Mouse (Mus musculus) hindbrain, embryonic 11.5 days (tissue): ENCODE results near the gene Shb. TPM values are rescaled to one million over a fixed set of nuclear protein-coding genes. Genes with fewer than 3 reads are reported as not detected.
A peak's percentile ranks its signal among the peaks of the same experiment; 100 is the strongest.

ENCODE experiments used
- ATAC-seq: fragments of 200-750 bp; cut with Nextera tagmentation; 2 replicates; pipeline ENCODE4 v1.8.0; 2017; ENCODE audit warnings: mild to moderate bottlenecking, moderate TSS enrichment, moderate library complexity; ENCODE audit not compliant: low FRiP score
- DNase-seq: peaks from one replicate; pipeline ENCODE4 v3.0.0-alpha.2; 2015; ENCODE audit warnings: low spot score
- H3K27ac ChIP-seq: fragments of 300-500 bp; sonication (generic); 2 replicates; pipeline ENCODE4 v1.5.1; 2014; ENCODE audit warnings: mild to moderate bottlenecking, low read depth, low read length
- H3K27me3 ChIP-seq: fragments of 300-500 bp; sonication (generic); 2 replicates; pipeline ENCODE4 v1.6.1; 2014; ENCODE audit warnings: mild to moderate bottlenecking, low read length, moderate library complexity, mixed read lengths; ENCODE audit not compliant: control insufficient read depth, insufficient read depth
- H3K36me3 ChIP-seq: fragments of 300-500 bp; sonication (generic); 2 replicates; pipeline ENCODE4 v1.6.1; 2014; ENCODE audit warnings: mild to moderate bottlenecking, low read length, moderate library complexity, mixed read lengths; ENCODE audit not compliant: control insufficient read depth, insufficient read depth
- H3K4me1 ChIP-seq: fragments of 300-500 bp; sonication (generic); replicated peaks from 2 replicates; pipeline ENCODE4 v1.6.1; 2014; ENCODE audit warnings: low read length, mixed read lengths; ENCODE audit not compliant: control insufficient read depth, insufficient read depth
- H3K4me2 ChIP-seq: fragments of 300-500 bp; sonication (generic); replicated peaks from 2 replicates; pipeline ENCODE4 v1.6.1; 2014; ENCODE audit warnings: mild to moderate bottlenecking, low read depth, low read length
- H3K4me3 ChIP-seq: fragments of 300-500 bp; sonication (generic); 2 replicates; pipeline ENCODE4 v1.5.1; 2014; ENCODE audit warnings: low read depth, low read length
- H3K9ac ChIP-seq: fragments of 300-500 bp; sonication (generic); 2 replicates; pipeline ENCODE4 v1.6.1; 2014; ENCODE audit warnings: low read depth, low read length
- H3K9me3 ChIP-seq: fragments of 300-500 bp; sonication (generic); 2 replicates; pipeline ENCODE4 v1.6.1; 2016; ENCODE audit warnings: low read length; ENCODE audit not compliant: control insufficient read depth
- WGBS: fragments of 180-500 bp; shearing (Covaris S2); extraction: QIAGEN DNeasy Blood & Tissue Kit; methylation state at CpG from one replicate; pipeline ENCODE4 v1.1.7; 2014; 5-methylcytosine and 5-hydroxymethylcytosine counted together
- polyA plus RNA-seq: library from polyadenylated mRNA; unstranded; fragments of >200 nt; fragmentation: Nextera tagmentation; extraction: Ambion mirVana; gene quantifications from 2 replicates; pipeline ENCODE4 v1.2.1, GENCODE M21; 2014

The Shb gene
- polyA plus RNA-seq, 1 experiment from 2014 or later, result 4.2 TPM

GRCm38 (mm10) chr4:45549514-45549913 is 17.2 kb upstream of the Shb start:
- Histone ChIP-seq H3K27me3 (no peaks in the 10 kb centered on the region), H3K27ac (no peak overlapping the region), H3K4me2 (no peak overlapping the region), H3K9ac (no peak overlapping the region), H3K4me3 (no peak overlapping the region), H3K4me1 (no peaks in the 10 kb centered on the region), H3K9me3 (no peaks in the 10 kb centered on the region), H3K36me3 (no peaks in the 10 kb centered on the region)
- DNase-seq, result peak; percentile 29
- 76% methylated on average over 5 of the region's 5 CpGs for WGBS
- no peak for ATAC-seq

GRCm38 (mm10) chr4:45545851-45546250 is 13.6 kb upstream of the Shb start:
- Histone ChIP-seq H3K27ac (no peak overlapping the region), H3K9ac (no peak overlapping the region), H3K9me3 (no peaks in the 10 kb centered on the region), H3K36me3 (no peaks in the 10 kb centered on the region), H3K27me3 (no peaks in the 10 kb centered on the region), H3K4me2 (no peak overlapping the region), H3K4me3 (no peak overlapping the region), H3K4me1 (no peaks in the 10 kb centered on the region)
- ATAC-seq, result no peak
- no peak for DNase-seq
- 72% methylated on average over 8 of the region's 8 CpGs for WGBS

DNA sequence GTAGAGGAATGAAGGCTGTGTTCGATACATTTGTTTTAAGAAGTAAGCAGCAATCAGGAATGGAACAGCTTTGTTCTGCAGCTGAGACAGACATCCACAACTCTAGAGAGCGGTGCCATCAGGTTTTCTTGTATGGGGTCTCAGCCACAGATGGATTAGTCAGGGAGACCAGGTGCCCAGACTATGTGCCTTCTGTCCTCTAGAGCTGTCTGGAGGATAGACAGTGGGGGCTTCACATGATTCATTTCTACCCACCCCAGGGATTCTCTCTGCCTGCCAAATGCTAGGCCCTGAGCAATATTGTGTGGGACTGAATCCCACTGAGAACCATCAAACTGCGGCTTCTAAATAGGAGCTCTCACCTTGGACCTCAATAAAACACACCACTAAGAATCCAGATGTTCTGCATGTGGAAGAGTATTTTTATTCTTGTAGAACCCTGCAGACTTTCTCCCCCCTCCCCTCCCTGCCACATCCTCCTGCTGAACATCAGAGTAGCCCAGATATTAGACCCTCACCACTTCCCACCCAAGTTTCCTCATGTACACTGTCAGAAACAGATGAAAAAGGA is 11.3 kb upstream of the Shb start:
- no peak overlapping the region for H3K4me2 ChIP-seq
- H3K27me3 ChIP-seq, result no peaks in the 10 kb centered on the region
- no peaks in the 10 kb centered on the region for H3K4me1 ChIP-seq
- no peaks in the 10 kb centered on the region for H3K36me3 ChIP-seq
- H3K27ac ChIP-seq, result no peak overlapping the region
- H3K9me3 ChIP-seq, result no peaks in the 10 kb centered on the region
- WGBS, result 89% methylated on average over 3 of the region's 3 CpGs
- DNase-seq, result no peak
- H3K4me3 ChIP-seq, result no peak overlapping the region
- no peak for ATAC-seq
- H3K9ac ChIP-seq, result no peak overlapping the region

GRCm38 (mm10) chr4:45540151-45540933 is 8.1 kb upstream of the Shb start:
- WGBS, result 85% methylated on average over 15 of the region's 15 CpGs
- Histone ChIP-seq H3K4me2 (no peak overlapping the region), H3K4me3 (no peak overlapping the region), H3K27me3 (no peaks in the 10 kb centered on the region), H3K27ac (no peak overlapping the region), H3K9me3 (no peaks in the 10 kb centered on the region), H3K4me1 (no peaks in the 10 kb centered on the region), H3K36me3 (no peaks in the 10 kb centered on the region), H3K9ac (no peak overlapping the region)
- DNase-seq (no peak), ATAC-seq (no peak)

DNA sequence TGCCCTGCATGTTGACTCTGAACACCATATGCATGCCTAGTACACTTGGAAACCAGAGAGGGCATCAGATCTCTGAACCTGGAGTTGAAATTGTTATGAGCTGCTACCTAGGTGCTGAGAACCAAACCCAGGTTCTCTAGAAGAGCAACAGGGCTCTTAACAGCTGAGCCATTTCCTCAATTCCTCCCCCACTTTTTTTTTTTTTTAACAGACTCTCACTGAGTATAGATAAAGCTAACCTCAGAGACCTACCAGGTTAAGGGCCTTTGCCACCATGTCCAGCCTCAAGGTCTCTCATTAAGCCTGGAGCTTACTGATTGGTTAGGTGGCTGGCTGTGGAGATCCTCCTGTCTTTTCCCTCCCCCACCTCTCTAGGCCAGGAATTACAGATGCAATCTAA is 6.9 kb upstream of the Shb start:
- no peak for ATAC-seq
- Histone ChIP-seq H3K27ac (no peak overlapping the region), H3K9ac (no peak overlapping the region), H3K9me3 (no peaks in the 10 kb centered on the region), H3K27me3 (no peaks in the 10 kb centered on the region), H3K36me3 (no peaks in the 10 kb centered on the region), H3K4me3 (no peak overlapping the region), H3K4me2 (no peak overlapping the region), H3K4me1 (no peaks in the 10 kb centered on the region)
- no peak for DNase-seq

- Histone ChIP-seq H3K4me1 (peaks cover 9% of the 10 kb centered on the region), H3K27me3 (peaks cover under 1% of the 10 kb centered on the region; the same call in 1 of the 2 replicates), H3K9ac (no peak overlapping the region), H3K27ac (no peak overlapping the region), H3K9me3 (no peaks in the 10 kb centered on the region), H3K4me2 (no peak overlapping the region), H3K4me3 (no peak overlapping the region), H3K36me3 (no peaks in the 10 kb centered on the region)
- WGBS, result 65% methylated on average over 1 of the region's 1 CpGs
- DNase-seq (no peak), ATAC-seq (no peak)
Measured at GRCm38 (mm10) chr4:45533436-45533940, 1.2 kb upstream of the Shb start.

GRCm38 (mm10) chr4:45530662-45531542 is 1.4 kb downstream of the Shb start:
- Histone ChIP-seq H3K27me3 (peaks cover 8% of the 10 kb centered on the region; the same call in 1 of the 2 replicates), H3K36me3 (no peaks in the 10 kb centered on the region), H3K9ac (peak overlapping the region; percentile 75), H3K4me1 (peaks cover 12% of the 10 kb centered on the region), H3K4me3 (peak overlapping the region; percentile 74), H3K9me3 (no peaks in the 10 kb centered on the region), H3K27ac (peak overlapping the region; percentile 78), H3K4me2 (peak overlapping the region; percentile 97)
- ATAC-seq (peak; percentile 92), DNase-seq (peak; percentile 94)
- WGBS, result under 1% methylated on average over 48 of the region's 68 CpGs

DNA sequence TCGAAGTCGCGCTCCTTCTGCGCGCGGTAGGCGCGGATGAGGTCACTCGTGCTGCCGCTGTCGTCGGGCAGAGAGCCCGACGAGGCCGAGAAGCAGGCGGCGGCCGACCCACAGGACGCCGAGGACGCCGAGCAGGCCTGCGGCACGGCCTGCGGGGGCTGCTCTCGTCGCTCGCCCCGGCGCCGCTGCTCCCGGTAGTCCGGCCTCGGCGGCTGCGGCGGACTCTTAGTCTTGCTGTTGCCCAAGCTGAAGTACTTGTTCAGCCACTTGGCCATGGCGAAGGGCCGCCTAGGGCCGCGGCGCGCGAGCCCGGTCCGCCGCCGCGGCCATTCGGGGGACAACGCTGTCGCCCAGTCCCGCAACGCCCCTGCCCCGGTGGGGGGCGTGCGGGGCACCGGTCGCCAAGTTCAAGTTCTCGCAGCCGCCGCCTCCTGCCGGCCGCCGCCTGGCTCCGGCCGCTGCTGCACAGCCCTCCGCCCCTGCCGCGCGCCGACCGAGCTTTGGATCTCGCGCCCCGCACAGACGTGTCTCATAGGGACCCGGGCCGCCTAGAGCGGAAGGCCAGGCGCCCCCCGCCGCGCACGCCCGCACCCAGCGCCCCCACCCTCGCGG is 2.2 kb downstream of the Shb start:
- ATAC-seq (peak; percentile 75), DNase-seq (peak; percentile 74)
- Histone ChIP-seq H3K9ac (peak overlapping the region; percentile 75), H3K36me3 (no peaks in the 10 kb centered on the region), H3K9me3 (no peaks in the 10 kb centered on the region), H3K27ac (peak overlapping the region; percentile 78), H3K4me2 (peak overlapping the region; percentile 97), H3K27me3 (peaks cover 8% of the 10 kb centered on the region; the same call in 1 of the 2 replicates), H3K4me3 (peak overlapping the region; percentile 74), H3K4me1 (peaks cover 12% of the 10 kb centered on the region)
- under 1% methylated on average over 55 of the region's 89 CpGs for WGBS
